Mouse (Mus musculus): ENCODE results near the gene Ston2.

DNA sequence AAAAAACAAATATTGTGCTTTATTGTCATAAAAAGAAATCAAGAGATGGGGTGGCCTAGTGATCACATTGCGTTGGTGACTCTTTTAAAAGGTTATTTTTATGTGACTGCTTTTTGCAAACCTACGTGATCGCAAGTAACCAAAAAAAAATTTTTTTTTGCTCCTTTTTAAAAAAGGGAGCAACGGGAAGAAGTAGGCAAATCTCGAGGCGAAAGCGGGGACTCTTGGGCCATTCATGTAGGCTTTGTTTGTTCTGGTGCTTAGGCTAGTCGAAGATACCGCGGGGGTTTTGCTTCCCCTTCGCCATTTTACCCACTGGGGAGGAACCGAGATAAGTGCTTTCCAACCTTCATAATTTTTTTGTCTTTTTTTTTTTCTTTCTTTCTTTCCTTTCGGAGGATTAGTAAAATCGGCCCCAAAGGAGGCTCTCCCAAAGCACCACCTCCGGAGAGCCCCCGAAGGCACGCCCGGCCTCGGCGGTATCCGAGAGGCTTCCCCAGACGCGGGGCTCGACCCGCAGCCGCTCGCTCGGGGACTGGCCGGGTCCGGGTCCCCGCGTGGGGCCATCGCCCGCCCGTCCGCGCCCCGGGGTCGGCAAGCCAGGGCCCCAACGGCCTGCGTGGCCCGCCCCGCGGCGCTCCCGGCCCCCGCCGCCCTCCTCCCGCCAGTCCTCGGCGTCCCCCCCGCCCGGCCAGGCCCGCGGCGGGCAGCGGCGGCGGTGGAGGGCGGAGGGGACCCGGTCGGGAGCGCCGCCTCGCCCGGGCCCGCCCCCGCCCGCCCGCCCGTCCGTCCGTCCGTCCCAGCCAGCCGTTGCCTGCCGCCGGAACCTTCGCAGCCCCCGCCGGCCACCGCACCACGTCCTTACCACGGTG is 199.3 kb downstream of the Ston2 start:
- TF ChIP-seq CTCF (IDR thresholded peaks at IDR 0.05; ENCODE audit: low read depth) (no peak), EP300 (IDR thresholded peaks at IDR 0.05; ENCODE audit: low read depth) (no peak)
